Mouse (Mus musculus) MEL (cell line): ENCODE measurements around the gene Tpx2.

ENCODE experiments used
- CHD1 ChIP-seq: IDR thresholded peaks from 2 replicates; pipeline ENCODE4 v1.6.1; 2012; ENCODE audit warnings: low read depth, mild to moderate bottlenecking, inconsistent platforms, low read length, improper control_type of control experiment
- CHD2 ChIP-seq: IDR thresholded peaks from 2 replicates; pipeline ENCODE4 v1.6.1; 2011; ENCODE audit warnings: low read length, improper control_type of control experiment
- CTCF ChIP-seq, 3 experiments: IDR thresholded peaks in 2 of 3; conservative IDR thresholded peaks in 1 of 3; 2 replicates each; pipeline ENCODE4 v1.5.1; 2011 to 2012; ENCODE audit warnings: low read length in 3 of 3, low read depth in 2 of 3, mild to moderate bottlenecking in 2 of 3, improper control_type of control experiment in 1 of 3, inconsistent platforms in 1 of 3, mixed read lengths in 1 of 3, moderate library complexity in 1 of 3; ENCODE audit not compliant: control insufficient read depth in 1 of 3, insufficient read depth in 1 of 3, poor library complexity in 1 of 3, severe bottlenecking in 1 of 3
- E2F4 ChIP-seq: IDR thresholded peaks from 2 replicates; pipeline ENCODE4 v1.6.1; 2011; ENCODE audit warnings: low read depth, low read length, improper control_type of control experiment, borderline replicate concordance
- GABPA ChIP-seq: IDR thresholded peaks from 2 replicates; pipeline ENCODE4 v1.6.1; 2012; ENCODE audit warnings: low read depth, mild to moderate bottlenecking, inconsistent platforms, low read length, improper control_type of control experiment, moderate library complexity
- GATA1 ChIP-seq: IDR thresholded peaks from 2 replicates; pipeline ENCODE4 v1.6.1; 2011; ENCODE audit warnings: low read depth, low read length, improper control_type of control experiment
- KAT2A ChIP-seq: conservative IDR thresholded peaks from 2 replicates; pipeline ENCODE4 v1.6.1; 2012; ENCODE audit warnings: low read depth, low read length, improper control_type of control experiment, inconsistent platforms
- NELFE ChIP-seq: IDR thresholded peaks from 2 replicates; pipeline ENCODE4 v1.6.1; 2011; ENCODE audit warnings: low read depth, low read length, improper control_type of control experiment
- POLR2A ChIP-seq, 2 experiments: IDR thresholded peaks; 2 replicates each; pipeline ENCODE4 v1.6.1; 2011 to 2012; ENCODE audit warnings: low read length in 2 of 2, mild to moderate bottlenecking in 2 of 2, control low read depth in 1 of 2, improper control_type of control experiment in 1 of 2, low read depth in 1 of 2, moderate library complexity in 1 of 2; ENCODE audit not compliant: control insufficient read depth in 1 of 2, insufficient read depth in 1 of 2, poor library complexity in 1 of 2
- RAD21 ChIP-seq: IDR thresholded peaks from 2 replicates; pipeline ENCODE4 v1.6.1; 2011; ENCODE audit warnings: mild to moderate bottlenecking, low read depth, low read length, improper control_type of control experiment
- USF1 ChIP-seq: IDR thresholded peaks from 2 replicates; pipeline ENCODE4 v1.6.1; 2014; ENCODE audit warnings: low read depth, mild to moderate bottlenecking, inconsistent platforms, low read length, improper control_type of control experiment, moderate library complexity

- TF ChIP-seq CHD2 (no peak), RAD21 (no peak), NELFE (no peak), CHD1 (no peak), GABPA (no peak), POLR2A (IDR thresholded peaks at IDR 0.05; ENCODE audit: control insufficient read depth in 1 of 2, insufficient read depth in 1 of 2, low read depth in 1 of 2, low read length in 2 of 2, poor library complexity in 1 of 2) (no peak), USF1 (no peak), GATA1 (no peak), E2F4 (no peak), KAT2A (no peak), CTCF (IDR thresholded peaks at IDR 0.05 in 2 of 3, conservative IDR thresholded peaks at IDR 0.05 in 1 of 3; ENCODE audit: control insufficient read depth in 1 of 3, insufficient read depth in 1 of 3, low read depth in 2 of 3, low read length in 3 of 3, poor library complexity in 1 of 3, severe bottlenecking in 1 of 3) (no peak)
Measured at GRCm38 (mm10) chr2:152931456-152932160, 83.8 kb downstream of the Tpx2 start.
